Mouse (Mus musculus): Measurements from ENCODE around the gene Ptpn5.

Gene Ptpn5

DNA sequence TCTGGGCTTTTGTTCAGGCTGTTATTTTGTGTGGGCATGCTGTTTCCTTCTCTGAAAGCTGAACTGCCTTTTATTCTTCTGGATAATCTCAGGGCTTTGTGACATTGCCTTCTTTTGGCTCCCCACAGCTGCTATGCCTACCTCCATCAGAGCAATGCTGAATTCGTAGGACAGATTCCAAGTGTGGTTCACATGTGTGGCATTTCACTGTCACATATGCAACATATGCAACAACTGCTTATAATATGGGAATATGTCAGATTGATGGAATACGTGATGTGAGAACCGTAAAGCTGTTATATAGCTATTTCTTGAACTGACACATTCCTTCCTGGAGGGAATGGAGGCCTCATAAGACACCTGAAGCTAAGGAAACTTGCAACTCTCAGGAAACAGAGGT is 66.5 kb downstream of the Ptpn5 start:
- intact Hi-C loops (cut with DNase I), result no loop called here

DNA sequence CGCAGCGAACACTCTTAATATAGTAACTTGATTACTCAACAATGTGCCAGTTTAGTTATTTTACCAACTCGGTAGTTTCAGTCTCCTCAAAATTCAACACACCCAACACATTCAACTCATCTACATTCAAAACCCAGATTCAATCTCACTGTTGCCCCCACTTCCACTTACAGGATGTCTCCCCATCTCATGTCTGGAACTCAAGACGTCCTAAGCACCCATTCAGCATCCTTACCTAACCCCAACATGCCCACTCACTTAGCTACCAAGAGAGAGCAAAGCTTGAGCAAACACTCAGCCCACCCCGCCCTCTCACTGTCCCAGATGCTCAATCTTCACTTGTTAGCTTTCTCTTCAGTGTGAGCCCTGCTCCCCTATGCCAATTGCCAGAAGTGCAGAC is 71.9 kb downstream of the Ptpn5 start:
- intact Hi-C loops (cut with DNase I), result no loop called here

DNA sequence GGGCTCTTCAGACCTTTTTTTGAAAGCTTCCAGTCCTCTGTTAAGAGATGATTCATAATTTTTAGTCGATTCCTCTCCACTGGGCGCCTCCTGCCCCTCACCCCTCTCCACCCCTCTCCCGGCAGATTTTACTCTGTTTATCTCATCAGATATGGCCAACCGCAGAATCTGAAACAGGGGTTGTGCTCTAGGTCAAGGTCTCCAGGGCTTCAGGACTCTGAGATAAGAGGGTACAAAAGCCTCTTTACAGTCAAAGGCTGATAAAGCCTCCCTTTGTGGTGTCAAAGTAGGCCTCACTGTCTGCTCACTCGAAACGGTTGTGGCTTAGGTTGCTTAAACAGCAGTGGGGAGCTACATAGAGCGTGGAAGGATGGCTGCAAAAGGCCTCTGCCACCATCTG is 74.1 kb downstream of the Ptpn5 start:
- intact Hi-C loops (cut with DNase I), result no loop called here

DNA sequence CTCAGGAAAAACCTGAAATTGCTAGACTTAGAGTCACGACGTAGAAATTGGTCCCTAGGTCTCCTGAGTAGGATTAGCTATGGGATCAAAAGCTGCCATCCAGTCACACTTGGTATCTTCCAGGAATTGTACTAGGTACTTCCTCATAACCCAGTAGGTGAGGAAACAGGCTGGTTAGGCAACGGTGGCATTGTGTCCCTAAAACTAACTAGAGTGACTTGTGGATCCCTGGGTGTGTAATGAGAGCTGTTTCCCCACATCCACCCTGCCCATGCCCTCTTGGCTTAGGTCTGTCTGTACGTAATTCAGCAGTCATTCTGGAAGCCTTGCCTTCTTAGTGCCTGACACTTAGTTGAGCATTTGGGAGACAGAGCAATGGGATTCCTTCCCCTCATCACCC is 77.2 kb downstream of the Ptpn5 start:
- intact Hi-C loops (cut with DNase I), result no loop called here

DNA sequence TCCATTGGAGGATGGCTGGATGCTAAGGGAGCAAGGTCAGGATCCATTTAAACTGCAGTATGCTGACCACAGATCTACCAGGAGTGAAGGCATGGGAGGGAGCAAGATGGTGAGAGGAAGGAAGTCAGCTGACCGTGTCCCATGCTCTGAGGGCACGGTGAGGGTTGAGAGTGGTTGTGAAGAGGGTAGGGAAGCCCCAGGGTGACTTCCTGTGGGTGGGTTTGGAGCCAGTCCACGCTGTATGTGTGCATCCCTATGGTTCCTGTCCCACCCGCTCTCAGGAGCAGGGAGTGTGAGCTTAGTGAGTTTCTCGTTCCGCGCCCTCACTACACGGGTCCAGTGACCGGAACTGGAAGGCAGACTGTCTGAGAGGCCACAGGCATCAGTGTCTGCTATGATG is 77.7 kb downstream of the Ptpn5 start:
- intact Hi-C loops (cut with DNase I), result no loop called here

DNA sequence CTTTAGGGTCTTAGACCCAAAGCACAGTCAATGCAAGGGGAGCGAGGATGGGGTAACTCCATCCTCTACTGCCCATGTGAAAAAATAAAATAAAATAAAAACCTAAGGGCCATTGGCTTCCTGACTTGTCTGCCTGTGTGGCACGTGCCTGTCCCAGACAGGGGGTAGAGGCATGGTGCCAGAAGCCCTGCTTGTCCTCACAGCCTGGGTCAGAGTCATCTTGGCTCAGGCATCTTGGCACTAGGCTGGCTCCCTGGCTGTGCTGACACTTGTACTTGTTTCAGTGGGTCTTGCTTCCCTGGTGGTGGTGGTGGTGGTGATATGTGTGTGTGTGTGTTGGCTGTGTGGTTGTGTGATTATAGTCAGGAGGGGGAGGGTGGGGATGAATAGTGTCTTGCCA is 78.8 kb downstream of the Ptpn5 start:
- intact Hi-C loops (cut with DNase I), result no loop called here

DNA sequence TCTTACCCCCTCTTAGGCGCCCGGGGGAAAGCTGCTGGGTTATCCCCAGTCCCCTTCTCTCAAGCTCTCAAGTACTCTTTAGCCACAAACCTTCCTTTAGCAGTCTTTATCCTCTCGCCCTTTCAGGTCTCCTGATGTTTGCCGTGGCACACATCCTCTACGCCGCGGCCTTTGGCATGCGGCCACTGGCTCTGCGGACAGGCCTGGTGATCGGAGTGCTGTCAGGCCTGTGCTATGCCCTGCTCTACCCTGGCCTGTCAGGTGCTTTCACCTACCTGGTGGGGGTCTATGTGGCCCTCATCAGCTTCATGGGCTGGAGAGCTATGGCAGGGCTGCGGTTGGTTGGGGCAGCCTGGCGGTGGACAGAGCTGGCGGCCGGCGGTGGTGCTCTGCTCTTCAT is 80.2 kb downstream of the Ptpn5 start:
- intact Hi-C loops (cut with DNase I), result no loop called here

DNA sequence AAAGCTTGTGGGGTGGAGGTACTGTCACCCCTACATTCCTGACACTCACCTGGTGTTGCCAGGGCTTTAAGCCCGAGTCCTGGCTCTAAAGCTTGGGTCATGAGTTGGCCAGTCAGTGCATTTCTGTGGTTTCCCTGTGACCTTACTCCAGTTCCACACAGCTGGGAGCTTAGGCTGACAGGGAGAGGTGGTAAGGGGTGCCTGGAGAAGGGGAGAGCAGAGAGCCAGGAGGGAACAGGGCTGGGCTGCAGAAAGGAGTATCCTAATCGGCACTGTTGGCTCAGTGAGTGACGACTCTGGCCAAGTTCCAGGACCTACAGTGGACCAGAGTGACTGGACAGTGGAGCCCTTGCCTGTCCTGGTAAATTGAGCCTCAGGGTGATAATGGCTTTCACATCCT is 81.2 kb downstream of the Ptpn5 start:
- intact Hi-C loops (cut with DNase I), result no loop called here

DNA sequence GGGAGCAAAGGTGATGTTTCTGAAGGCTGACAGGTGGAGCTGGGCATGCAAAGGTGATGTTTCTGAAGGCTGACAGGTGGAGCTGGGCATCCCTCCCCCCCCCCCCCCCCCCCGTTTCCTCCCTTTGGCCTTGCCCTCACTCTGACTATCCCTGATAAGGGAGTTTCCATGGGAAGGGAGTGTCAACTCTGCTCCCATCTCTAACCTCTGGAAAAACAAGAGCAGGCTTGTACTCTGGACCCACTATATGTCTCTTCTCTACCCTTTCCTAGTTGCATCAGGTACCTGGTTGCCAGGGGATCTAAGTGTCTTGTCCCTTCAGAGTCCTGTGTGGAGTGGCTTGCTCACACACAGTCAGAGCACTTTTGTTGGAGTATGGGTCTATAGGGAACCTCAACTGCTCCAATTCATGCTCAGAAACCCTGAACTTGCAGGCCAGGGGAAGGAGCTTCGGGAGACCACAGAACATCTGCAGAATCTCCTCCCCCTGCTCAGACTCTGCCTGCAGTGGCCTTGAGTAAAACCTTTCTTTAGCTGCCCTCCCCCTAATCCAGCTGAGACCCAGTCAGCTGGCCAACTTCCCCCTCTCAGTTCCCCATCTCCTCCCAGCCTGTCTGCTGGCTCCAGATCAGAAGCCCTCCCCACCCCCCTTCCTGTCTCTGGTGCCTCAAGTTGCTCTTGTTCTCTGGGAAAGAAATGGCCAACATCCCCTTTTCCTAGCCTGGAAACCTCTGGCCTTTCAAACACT is 81.9 kb downstream of the Ptpn5 start:
- intact Hi-C loops (cut with DNase I), result no loop called here

DNA sequence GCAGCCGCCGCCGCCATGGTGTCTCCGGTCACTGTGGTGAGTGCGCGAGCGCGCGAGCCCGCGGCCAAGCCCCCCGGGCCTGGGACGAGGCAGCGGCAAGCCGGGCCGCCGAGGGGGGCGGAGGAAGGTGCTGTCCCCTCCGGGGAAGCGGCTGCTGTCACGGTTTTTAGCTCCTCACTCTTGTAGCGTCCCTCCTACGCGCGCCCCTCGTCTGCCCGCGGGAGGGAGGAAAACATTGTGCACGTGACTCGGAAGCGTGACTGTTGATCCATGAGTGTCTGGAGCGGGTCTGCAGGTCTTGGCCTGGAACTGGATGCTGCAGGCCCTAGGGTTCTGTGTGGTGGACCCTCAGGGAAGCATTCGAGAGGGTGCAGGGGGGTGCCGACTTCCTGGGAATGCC is 82.7 kb downstream of the Ptpn5 start:
- intact Hi-C loops (cut with DNase I), result no loop called here

DNA sequence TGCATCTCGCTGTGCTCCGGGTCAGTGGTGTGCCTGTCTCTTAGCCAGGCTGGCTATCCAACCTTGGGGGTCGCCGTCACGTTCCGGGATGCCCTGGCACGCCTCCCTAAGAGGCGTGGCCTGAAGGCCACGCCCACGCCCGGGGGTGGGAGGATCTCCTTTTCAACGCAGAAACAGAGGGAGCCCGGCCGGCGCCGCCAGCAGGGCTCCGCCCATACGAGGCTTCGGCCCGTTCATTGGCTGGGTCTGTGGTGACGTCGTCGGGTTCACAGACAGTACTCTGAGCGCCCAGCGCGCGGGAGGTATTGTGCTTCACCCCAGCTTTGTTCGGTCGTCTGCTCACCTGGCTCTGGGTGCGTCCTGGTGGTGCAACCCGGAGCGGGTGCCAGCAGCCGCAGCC is 83.1 kb downstream of the Ptpn5 start, which contains the start of gene Tmem86a:
Gene Tmem86a, plus strand, starts transcription at position 236 of the 400 bp plus-strand sequence.
- intact Hi-C loops (cut with DNase I), result no loop called here

DNA sequence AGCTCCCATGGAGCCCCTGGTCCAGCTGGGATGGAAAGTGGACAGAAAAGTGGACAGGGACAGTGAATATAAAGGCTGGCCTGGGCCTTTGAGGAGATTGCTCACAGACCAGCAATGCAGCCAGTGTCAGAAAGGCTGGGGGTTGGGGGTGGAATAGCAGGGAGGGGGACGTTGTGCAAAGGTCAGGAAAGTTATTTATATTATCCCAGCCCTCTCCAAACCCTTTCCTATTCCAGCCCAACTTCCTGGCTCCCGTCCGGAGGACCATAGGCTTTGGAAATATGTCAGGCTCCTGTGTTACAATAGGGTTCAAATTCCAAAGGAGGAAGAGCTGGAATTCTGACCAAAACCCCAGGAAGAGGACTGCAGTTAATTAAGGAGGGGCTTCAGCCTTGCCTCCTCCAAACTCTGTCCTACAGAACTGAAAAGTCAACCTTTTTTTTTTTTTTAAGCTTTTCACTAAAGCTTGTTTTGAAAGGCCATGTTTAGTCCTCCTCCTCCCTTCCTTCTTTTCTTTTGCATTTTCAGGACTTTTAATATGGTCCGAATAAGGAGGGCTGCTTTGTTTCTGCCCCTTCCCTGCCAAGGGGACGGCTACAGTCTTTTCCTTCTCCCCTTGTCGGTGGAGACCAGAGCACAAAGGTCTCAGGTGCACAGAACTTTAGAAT is 90.5 kb downstream of the Ptpn5 start:
- intact Hi-C loops (cut with DNase I), result no loop called here

DNA sequence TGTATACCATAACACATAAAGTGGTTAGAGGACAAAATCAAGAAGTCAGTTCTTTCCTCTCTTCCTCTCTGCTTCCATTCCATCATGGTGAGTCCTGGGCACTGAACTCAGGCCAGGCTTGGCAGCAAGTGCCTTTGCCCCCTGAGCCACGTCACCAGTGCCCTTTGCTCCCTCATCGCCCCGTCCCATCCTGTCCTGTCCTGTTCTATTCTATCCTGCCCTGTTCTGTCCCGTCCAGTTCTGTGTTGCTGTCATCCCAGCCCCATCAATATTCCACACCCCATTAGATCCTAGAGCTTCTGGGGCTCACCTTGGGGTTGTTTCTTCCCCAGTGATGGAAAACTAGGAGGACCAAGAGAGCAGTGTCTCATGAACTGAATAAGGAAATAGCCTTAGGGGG is 91.4 kb downstream of the Ptpn5 start:
- intact Hi-C loops (cut with DNase I), result no loop called here

DNA sequence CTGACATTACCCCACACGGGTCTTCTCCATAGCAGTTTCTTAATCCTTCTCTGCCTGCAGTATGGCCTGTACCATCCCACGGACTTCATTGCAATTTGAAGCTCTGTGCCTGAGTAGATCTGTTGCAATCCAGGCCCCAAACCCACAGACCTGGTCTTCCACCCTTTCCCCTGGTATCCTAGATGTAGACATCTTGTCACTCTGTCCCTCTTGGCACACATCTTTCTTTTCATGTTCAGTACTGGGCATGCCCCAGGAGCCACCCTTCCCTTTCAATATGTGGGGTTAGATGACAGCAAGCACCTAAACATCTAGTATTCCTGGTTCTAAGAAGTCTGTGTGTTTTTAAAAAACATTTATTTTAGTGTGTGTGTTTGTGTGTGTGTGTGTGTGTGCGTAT is 91.8 kb downstream of the Ptpn5 start:
- intact Hi-C loops (cut with DNase I), result no loop called here

DNA sequence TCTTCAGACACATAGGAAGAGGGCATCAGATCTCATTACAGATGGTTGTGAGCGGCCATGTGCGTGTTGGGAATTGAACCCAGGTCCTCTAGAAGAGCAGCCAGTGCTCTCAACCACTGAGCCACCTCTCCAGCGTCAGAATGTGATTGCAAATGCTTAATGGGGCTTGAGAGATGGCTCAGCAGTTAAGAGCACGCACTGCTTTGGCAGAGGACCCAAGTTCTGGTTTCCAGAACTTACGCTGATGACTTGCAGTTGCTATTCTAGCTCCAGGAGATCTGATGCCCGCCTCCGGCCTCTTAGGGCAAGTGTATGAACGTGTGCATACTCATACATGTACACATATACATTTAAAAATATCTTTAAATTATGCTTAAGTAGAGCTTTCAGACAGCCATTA is 98.1 kb downstream of the Ptpn5 start:
- intact Hi-C loops (cut with DNase I), result no loop called here

DNA sequence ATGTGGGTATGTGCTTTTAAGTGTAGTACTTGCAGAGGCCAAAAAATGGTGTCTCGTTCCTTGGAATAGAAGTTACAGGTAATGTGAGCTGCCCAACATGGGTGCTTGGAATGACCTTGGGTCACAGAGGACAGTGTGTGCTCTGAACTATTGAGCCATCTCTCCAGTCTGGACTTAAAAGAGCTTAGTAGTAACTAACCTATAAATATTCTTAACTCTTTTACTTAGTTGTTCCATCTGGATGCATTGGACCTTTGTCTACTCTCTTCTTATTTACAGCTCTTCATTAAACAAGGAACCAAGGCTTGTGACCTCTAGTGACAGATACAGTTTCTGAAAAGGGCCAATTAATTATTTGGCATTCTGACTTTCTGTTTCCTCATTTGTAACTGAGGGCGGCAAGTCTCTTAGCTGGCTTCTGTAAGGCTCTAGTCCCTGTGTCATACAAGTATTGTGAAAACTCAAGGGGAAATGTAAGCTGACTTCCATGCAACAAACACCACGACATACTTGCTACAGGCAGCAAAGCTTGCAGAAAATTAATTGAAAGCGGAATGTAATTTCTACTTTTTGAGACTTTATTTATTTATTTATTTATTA is 98.6 kb downstream of the Ptpn5 start:
- intact Hi-C loops (cut with DNase I), result no loop called here

DNA sequence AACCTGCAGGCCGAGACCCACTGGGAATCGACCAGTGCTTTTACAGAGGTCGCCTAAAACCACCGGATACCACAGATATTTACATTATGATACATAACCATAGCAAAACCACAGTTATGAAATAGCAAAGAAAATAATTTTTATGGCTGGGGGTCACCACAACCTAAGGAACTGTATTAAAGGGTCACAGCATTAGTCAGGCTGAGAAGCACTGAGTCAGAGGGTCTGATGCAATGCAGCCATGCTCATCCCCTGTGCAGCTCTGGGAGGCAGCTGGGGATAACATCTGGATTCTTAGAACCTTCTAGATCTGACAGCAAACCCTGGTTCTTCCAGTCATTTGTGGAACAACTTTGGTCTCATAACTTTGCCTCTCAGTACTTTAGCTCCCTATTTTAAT is 102.1 kb downstream of the Ptpn5 start:
- intact Hi-C loops (cut with DNase I), result no loop called here

DNA sequence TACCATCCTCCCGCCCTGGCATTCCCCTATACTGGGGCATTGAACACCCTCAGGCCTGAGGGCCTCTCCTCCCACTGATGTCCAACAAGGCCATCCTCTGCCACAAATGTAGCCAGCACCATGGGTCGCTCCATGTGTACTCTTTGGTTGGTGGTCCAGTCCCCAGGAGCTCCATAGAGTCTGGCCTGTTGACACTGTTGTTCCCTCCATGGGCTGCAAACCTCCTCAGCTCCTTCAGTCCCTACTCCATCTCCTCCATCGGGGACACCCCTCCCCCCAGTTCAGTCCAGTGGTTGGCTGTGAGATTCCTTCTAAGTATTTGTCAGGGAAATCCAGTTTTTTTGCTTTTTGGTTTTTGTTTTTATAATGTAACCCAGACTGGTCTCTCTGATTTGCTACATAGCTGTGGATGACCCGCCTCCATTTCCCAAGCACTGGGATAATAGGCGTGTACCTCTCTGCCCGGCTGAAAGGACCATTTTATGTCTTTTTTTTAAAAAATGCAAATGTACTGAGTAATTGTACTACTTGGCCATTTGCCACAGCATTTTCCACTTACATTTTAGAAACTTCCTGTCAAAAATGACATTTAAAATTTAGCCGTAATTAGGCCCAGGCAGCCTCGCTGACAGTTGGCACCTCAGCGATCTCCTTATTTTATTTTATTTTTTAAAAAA is 102.8 kb downstream of the Ptpn5 start:
- intact Hi-C loops (cut with DNase I), result no loop called here

All from adrenal gland (tissue).